In genomic region chr5:127353002-127353401, GRCm38 (mm10) we compare ENCODE assay signal across 11 mouse cellular contexts.
DNase-seq lines count a peak whose midpoint lies in the region; ATAC-seq and TF ChIP-seq lines count a peak whose summit lies in the region.
"Had no signal": no experiment of that assay in that cellular context is flagged by ENCODE, and none has a peak within 500 bp of the region (broad histone marks: within the 10 kb centered on the region; RNA-seq: fewer than 3 reads in every experiment).

No protein-coding gene starts in this region.

- H3K36me3 ChIP-seq in heart, adult 2 months (ENCODE audit: control insufficient read depth, insufficient read depth, low read length) = no peaks in the 10 kb centered on the region
- H3K36me3 ChIP-seq in lung, embryonic 14.5 days (ENCODE audit: insufficient read depth) = no peaks in the 10 kb centered on the region
- H3K36me3 ChIP-seq: heart, embryonic 13.5 days; lung, embryonic 15.5 days had no signal

- H3K4me1 ChIP-seq in heart, adult 2 months (ENCODE audit: control insufficient read depth, insufficient read depth, low read length) = no peaks in the 10 kb centered on the region
- H3K4me1 ChIP-seq in lung, embryonic 14.5 days (ENCODE audit: insufficient read depth) = peaks cover 14% of the 10 kb centered on the region

- no peak overlapping the region for H3K4me2 ChIP-seq in lung, embryonic 14.5 days
- H3K4me2 ChIP-seq: heart, embryonic 13.5 days; lung, embryonic 15.5 days had no signal

- no peaks in the 10 kb centered on the region for H3K79me2 ChIP-seq in heart, adult 2 months (replicated peaks; ENCODE audit: control insufficient read depth, insufficient read depth, low read length)

- H3K9ac ChIP-seq in heart, adult 2 months (ENCODE audit: low read depth, low read length) = no peak overlapping the region
- no peak overlapping the region for H3K9ac ChIP-seq in lung, embryonic 14.5 days
- H3K9ac ChIP-seq: heart, embryonic 13.5 days; lung, embryonic 15.5 days had no signal

- no peaks in the 10 kb centered on the region for H3K27me3 ChIP-seq in heart, adult 2 months (ENCODE audit: control insufficient read depth, insufficient read depth, low read length)
- no peaks in the 10 kb centered on the region for H3K27me3 ChIP-seq in lung, embryonic 14.5 days (ENCODE audit: insufficient read depth, low read length)
- H3K27me3 ChIP-seq: CH12.LX; heart, embryonic 13.5 days; lung, embryonic 15.5 days had no signal

- TF ChIP-seq POLR2A in heart, adult 2 months (IDR thresholded peaks at IDR 0.05; ENCODE audit: insufficient read depth, low read depth, low read length) = no peak

- peak; percentile 49 for TF ChIP-seq CTCF in heart, adult 2 months (IDR thresholded peaks at IDR 0.05)
- peak; percentile 57 for TF ChIP-seq CTCF in lung, embryonic 14.5 days (IDR thresholded peaks at IDR 0.05; ENCODE audit: low read depth)

- ATAC-seq in lung, embryonic 14.5 days (ENCODE audit: insufficient read depth) = no peak

- no peaks in the 10 kb centered on the region for H3K9me3 ChIP-seq in lung, embryonic 14.5 days (ENCODE audit: low read depth, low read length)
- H3K9me3 ChIP-seq: heart, embryonic 13.5 days; lung, embryonic 15.5 days had no signal

- no peak for DNase-seq in heart, adult 2 months
- DNase-seq in heart, postnatal 25 days (ENCODE audit: low spot score) = no peak
- peak; percentile 55 for DNase-seq in lung, embryonic 14.5 days
- no peak for DNase-seq in lung, adult 18-20 months
- DNase-seq in R1 (ENCODE audit: low read depth, low spot score) = peak; percentile 68
- DNase-seq in lung, postnatal 10 days = peak; percentile 26
- no peak for DNase-seq in neural tube, embryonic 10.5 days (ENCODE audit: extremely low spot score, low spot score)
- DNase-seq: kidney, adult 18-20 months had no signal

- no peak overlapping the region for H3K4me3 ChIP-seq in heart, adult 2 months
- no peak overlapping the region for H3K4me3 ChIP-seq in lung, embryonic 14.5 days (ENCODE audit: low read depth, low read length)
- H3K4me3 ChIP-seq: heart, embryonic 13.5 days; lung, embryonic 15.5 days had no signal

- no peak overlapping the region for H3K27ac ChIP-seq in heart, adult 2 months
- no peak overlapping the region for H3K27ac ChIP-seq in lung, embryonic 14.5 days (ENCODE audit: low read depth)
- H3K27ac ChIP-seq: heart, embryonic 13.5 days; lung, embryonic 15.5 days had no signal

- intact Hi-C loops in heart, adult 2 months (cut with DNase I) = no loop called here
- intact Hi-C loops in heart, postnatal 25 days (cut with DNase I) = no loop called here

- WGBS in heart, adult 2 months = 46% methylated on average over 2 of the region's 2 CpGs
- WGBS in lung, embryonic 14.5 days = 64% methylated on average over 2 of the region's 2 CpGs

- no peak for TF ChIP-seq EP300 in heart, adult 2 months (IDR thresholded peaks at IDR 0.05; ENCODE audit: insufficient read depth, low read depth, low read length)

Comparison
In these comparisons a context has a peak if more than half of its experiments do, and no peak if none do; other contexts are left out.
1. DNase-seq: peak in lung, embryonic 14.5 days (single experiment), R1 (single experiment) and lung, postnatal 10 days (single experiment); none in heart, adult 2 months (0 of 2), heart, postnatal 25 days (single experiment), lung, adult 18-20 months (0 of 2) and neural tube, embryonic 10.5 days (single experiment).